Mouse (Mus musculus): ENCODE results near the gene Erc2. TPM values are rescaled to one million over a fixed set of nuclear protein-coding genes. Genes with fewer than 3 reads are reported as not detected.

Gene Erc2
- 100 to 1,000 TPM; 196 to 222 (median 210) TPM for total RNA-seq (2022)

DNA sequence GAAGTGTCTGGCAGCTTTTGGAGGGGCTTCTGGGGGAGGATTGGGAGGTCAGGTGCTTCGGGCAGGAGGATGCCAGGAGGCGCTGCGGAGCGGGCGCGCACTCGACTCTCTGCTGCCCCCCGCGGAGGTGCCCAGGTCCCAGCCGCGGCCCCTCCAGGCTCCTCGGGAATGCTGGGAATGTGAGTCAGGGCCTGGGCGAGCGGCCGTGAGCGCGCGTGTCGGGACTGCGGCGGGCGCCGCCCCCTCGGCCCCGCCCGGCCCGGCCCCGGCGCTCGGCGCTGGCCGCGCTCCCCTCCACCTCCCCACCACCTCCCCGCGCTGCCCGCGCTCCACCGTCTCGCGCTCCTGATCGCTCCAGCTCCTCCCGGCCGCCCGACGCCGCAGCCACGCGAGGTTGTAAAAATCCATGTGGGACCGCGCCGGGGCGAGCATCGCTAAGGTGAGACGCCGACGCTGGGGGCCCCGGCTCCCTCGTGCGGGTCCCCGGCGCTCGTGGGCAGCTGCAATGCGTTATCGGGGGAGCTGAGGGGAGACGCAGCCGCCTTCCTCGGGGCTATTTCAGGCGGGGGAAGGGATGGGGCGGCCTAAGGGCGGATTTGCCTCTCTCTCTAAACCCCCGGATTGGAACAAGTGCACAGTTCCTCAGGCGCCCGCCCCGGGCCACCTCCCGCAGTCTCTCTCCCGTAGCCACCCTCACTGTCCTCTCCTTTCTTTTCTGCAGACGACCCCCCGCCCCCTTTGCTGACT, at the start of gene Erc2:
Erc2 (plus strand) TSS at position 253 of the 747 bp plus-strand sequence.
- peak; percentile 60 to 79 for DNase-seq (ENCODE audit: low spot score in 2 of 2)

DNA sequence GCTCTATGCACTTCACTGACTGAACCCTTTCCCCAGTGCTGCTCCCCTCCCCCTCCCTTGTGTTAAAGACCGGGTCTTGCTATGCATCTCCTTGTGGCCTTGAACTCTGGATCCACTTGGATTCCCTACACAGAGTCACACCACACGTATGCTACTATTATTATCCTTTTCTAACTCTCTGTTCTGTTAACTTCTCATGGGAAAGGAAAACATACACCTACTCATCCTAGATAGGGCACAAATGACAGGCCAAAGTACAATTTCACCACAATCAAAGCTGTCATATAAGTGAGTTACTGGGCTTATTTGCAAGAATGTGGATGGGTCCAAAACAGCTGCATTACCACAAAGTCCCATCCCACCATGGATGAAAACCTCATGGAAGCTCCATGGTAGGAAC, 43.8 kb upstream of the Erc2 start:
- no peak for DNase-seq (ENCODE audit: low spot score in 2 of 2)

DNA sequence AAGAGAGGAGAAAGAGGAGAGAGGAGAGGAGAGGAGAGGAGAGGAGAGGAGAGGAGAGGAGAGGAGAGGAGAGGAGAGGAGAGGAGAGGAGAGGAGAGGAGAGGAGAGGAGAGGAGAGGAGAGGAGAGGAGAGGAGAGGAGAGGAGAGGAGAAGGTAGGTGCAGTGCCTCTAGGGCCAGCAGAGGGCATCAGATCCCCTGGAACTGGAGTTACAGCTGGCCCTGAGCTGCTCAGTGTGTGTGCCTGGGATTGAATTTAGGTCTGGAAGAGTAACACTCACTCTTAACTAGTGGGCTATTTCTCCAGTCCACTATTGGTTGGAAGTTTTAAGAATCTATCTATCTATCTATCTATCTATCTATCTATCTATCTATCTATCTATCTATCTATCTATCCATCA, 32.6 kb upstream of the Erc2 start:
- peak in 1 of 2 experiments; percentile 28 for DNase-seq (ENCODE audit: low spot score in 2 of 2)

DNA sequence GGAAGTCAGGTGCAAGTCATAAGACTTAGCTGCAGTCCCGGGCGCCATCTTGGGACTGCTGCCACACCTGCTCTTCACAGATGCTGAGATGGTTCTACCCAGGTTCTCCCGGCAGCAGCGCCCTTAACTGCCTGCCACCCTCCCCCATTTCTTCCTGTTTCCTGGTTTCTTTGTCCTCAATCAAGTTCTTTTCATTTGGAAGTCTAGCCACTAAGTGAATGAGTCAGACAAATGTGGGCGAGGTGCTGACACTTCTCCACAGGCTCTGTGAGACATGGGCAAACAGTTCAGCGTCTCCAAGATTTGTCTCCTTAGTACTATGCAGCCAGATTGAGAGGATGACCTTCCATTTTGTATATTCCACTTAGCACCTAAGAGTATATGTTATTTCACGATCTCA, 30.1 kb upstream of the Erc2 start:
- no peak for DNase-seq (ENCODE audit: low spot score in 2 of 2)

GRCm38 (mm10) chr14:27596265-27596664, 26.0 kb upstream of the Erc2 start:
- DNase-seq (ENCODE audit: low spot score in 2 of 2), result peak in 1 of 2 experiments; percentile 50

- DNase-seq (ENCODE audit: low spot score in 2 of 2), result no peak
Measured at GRCm38 (mm10) chr14:27602136-27602535, 20.1 kb upstream of the Erc2 start.

- DNase-seq (ENCODE audit: low spot score in 2 of 2), result no peak
Measured at GRCm38 (mm10) chr14:27607419-27607818, 14.8 kb upstream of the Erc2 start.

DNA sequence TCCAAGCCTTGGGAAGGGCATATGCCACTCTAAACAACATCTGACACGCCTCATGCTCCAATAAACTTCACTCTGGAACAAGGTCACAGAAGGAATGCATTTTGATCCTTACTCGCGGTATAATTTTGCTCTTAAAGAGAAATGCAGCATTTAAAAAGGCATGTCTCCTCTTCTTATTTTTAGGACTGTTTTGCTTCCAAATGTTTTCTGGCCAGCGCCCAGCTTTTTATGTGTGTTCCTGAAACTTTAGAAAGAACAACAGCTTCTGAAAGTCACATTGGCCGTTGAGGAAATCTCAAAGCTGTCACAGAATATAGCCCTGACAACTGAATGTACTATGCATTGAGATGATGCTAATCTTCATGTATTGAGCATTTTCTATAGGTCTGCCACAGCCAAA, 8.5 kb upstream of the Erc2 start:
- no peak for DNase-seq (ENCODE audit: low spot score in 2 of 2)

GRCm38 (mm10) chr14:27617286-27617685, 4.9 kb upstream of the Erc2 start:
- DNase-seq (ENCODE audit: low spot score in 2 of 2), result no peak

- no peak for DNase-seq (ENCODE audit: low spot score in 2 of 2)
Measured at GRCm38 (mm10) chr14:27621576-27621975, 652 bp upstream of the Erc2 start.

DNA sequence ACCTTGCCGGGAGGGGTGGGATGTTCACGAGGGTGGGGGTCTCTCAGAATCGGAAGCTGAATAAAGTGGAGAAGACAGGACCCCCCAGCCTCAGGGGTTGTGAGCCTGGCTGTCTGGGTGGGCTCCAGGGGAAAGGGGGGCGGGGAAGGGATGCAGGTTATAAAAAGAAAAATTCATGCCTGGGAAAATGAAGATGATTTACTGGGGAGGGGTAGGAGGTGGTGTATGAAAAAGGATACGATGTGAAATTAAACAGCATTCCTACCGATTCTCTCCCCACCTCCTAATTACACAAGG, 643 bp downstream of the Erc2 start:
- no peak for DNase-seq (ENCODE audit: low spot score in 2 of 2)

GRCm38 (mm10) chr14:27623368-27623767, 1.1 kb downstream of the Erc2 start:
- peak; percentile 72 to 75 for DNase-seq (ENCODE audit: low spot score in 2 of 2)

DNA sequence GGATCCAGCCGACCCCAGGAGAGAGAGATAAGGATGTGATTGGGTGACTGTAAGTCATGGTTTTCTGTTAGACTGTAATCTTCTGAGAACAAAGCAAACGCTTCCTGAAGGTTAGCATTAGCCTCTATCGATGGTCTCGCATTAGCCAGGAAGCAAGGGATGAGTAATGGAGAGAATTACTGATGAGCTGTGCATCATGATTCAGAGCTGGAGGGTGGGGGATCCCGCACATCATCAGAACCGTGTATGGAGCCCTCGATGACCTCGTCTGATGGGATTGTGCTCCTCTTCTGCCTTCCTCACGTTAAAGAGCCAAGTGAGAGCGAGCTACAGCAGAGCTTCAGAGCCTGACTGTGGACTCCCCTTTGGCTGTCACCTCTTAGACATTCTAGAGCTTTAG, 6.5 kb downstream of the Erc2 start:
- no peak for DNase-seq (ENCODE audit: low spot score in 2 of 2)

GRCm38 (mm10) chr14:27629369-27630012, 7.3 kb downstream of the Erc2 start:
- DNase-seq (ENCODE audit: low spot score in 2 of 2), result no peak

DNA sequence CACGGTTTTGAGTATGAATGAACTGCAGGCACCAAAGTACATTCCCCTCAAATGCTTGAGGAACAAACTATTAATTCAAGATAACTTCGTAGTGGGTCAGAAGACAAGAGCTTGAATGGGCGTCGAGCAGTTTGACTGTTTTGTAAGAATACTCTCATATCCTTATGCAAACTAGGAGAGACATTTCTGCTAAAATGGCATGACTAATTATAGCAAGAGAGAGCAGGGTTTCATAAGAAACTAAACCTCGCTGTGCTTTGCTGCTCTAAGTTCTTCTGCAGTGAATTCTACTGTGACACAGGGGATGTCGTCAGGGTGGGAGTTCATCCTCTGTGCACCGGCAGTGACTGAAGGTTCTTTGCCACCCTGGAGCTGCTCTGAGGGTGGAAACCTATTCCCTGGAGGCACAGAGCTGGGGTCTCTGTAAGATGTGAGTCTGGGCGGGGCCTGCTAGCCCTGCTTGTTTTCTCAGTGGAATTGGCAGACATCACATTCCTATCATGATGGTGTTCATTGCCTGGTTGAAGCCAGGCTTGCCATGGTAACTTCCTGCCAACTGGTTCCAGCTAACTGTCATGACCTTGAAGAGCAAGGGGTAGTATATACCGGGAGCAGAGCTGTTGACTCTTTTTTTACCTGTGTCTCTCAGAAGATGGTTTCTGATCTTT, 8.9 kb downstream of the Erc2 start:
- DNase-seq (ENCODE audit: low spot score in 2 of 2), result no peak

DNA sequence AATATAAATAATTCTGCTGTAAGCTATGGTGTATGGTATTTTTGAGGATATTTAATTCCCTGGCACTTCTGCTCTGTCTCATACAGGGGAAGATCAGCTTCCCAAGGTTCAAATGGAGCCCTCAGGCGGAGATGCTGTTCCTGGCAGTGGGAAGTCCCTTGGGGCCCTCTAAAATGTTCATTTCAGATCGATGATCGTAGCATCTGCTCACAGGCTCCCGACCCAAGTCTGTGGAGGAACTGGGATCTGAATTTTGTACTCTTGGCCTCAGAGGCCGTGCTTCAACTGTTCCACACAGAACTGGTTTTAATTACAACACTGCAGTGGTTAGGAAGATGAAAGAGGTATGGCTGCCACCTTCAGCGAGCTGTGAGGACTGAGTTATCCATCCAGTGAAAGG, 12.5 kb downstream of the Erc2 start:
- no peak for DNase-seq (ENCODE audit: low spot score in 2 of 2)

DNA sequence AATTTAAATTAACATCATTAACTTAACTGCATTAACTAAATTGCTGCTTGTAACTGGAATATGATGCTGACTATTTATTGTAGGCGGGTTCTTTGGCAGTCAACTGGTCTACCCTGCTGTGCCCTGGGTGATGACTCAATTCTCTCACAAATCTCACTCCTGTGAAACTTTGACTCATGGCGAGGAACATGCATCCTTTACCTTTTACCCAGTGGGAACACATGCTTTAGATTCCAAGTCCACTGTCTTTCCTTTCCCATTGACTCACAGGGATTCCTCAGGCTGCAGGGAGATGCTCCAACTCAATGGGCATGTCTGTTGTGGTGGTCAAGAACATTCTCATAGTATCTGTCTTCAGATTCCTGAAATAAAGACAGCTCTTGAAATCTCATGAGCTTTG, 14.3 kb downstream of the Erc2 start:
- DNase-seq (ENCODE audit: low spot score in 2 of 2), result no peak

- DNase-seq (ENCODE audit: low spot score in 2 of 2), result no peak
Measured at GRCm38 (mm10) chr14:27641382-27641781, 19.2 kb downstream of the Erc2 start.

DNA sequence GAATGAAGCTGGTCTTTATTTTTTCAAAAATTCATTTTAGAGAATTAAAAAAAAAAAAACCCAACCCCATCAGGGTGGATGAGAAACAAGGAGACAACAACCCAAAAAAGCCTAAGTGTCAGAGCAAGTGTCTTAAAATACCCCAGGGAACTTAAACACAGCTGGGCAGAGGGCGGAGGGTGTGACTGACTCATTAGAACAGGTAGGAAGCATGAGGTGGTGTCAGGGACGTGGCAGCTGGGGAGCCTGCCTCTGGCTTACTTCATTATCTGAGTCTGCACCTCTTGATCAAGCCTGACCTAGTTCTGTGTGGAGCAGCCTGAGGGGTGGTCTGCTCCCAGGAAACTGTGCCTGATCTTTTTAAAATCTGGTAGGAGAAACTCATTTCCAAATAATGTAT, 20.8 kb downstream of the Erc2 start:
- DNase-seq (ENCODE audit: low spot score in 2 of 2), result no peak

DNA sequence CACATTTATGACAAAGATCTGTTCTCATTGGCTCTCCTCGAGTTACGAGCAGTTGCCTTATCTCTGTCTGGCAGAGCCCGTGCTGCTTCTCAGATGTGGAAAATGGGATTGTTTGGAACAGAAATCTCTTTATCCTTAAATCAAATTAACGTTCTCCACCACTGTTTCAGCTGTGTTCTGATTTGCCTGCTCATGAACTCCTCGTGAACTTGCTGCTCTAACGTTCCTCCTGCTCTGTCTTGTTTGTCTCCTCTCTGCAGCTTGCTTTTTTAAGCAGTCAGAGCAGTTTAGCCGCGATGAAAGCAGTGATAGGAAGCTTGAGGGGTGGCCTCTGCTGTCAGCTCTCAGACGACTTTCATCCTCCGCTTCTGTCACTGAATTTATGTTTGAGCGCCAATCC, 32.4 kb downstream of the Erc2 start:
- DNase-seq (ENCODE audit: low spot score in 2 of 2), result no peak

DNA sequence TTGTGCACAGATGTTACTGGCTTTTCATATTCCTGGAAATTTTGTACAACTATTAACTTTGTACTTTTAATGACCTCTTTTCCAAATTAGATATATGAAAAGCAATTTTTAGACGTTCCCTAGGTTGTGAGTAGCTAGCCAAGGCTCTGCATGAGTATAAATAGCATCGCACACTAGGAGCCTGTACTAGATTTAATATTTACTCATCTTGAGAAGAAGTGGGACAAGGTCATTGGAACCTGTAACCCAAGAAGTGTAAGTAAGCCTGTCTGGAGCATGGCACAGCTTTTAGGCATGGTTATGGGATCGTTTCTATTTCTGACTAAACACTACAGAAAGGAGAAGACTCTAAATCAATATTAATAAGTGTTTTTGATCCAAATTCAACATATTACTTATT, 36.4 kb downstream of the Erc2 start:
- no peak for DNase-seq (ENCODE audit: low spot score in 2 of 2)

DNA sequence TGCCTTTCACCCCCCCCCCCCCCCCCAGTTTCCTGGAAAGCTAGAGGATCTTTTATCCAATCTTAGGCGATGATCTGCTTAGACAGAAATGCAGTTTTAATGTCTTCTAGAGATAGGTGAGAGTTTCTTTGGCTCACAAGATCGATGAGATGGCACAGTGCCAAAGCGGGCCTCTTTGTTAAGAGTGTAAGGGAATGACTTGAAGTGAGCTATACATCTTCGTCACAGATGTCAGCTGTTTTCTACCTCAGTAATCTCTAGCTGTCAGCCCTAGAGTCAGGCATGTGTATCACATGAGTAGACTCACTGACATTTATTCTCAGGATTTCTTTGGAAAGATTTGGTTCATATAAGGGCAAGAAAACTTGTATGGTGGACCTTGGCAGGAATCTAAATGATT, 39.2 kb downstream of the Erc2 start:
- no peak for DNase-seq (ENCODE audit: low spot score in 2 of 2)

DNA sequence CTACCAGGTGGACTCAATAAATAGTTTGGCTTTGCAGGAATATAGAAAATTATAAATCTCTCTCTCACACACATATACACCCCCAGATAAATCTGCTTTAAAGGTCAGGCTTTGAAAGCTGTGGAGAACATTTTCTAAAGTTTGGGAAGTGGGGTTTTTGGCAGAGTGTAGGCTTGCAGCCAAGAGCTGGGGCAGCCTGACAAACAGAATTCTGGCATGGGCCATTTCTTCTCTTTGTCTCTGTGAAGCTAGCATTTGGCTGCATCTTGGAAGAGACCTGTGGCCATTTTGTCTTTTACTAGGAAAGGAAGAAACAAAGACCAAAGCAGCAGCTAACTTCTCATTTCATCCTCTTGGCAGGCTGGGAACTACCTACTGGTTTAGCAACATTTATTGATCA, 40.0 kb downstream of the Erc2 start:
- DNase-seq (ENCODE audit: low spot score in 2 of 2), result peak; percentile 57 to 61

All from layer of hippocampus, adult 8-10 months (tissue).